Mouse (Mus musculus) bone marrow macrophage, adult 2 months (primary cell): Measurements from ENCODE around the gene Gsto1.

Experiments used
- CTCF ChIP-seq: IDR thresholded peaks from 2 replicates; pipeline ENCODE4 v1.5.1; 2012; ENCODE audit warnings: low read depth, mild to moderate bottlenecking, low read length, moderate library complexity
- POLR2A ChIP-seq: IDR thresholded peaks from 2 replicates; pipeline ENCODE4 v1.6.1; 2012; ENCODE audit warnings: mild to moderate bottlenecking, low read depth, low read length, borderline replicate concordance

- no peak for TF ChIP-seq POLR2A
- peak; percentile 100 for TF ChIP-seq CTCF
Measured at GRCm38 (mm10) chr19:47882151-47882881, 27.5 kb downstream of the Gsto1 start.
